Mouse (Mus musculus) liver (tissue): ENCODE measurements around the gene Hdac9.
"Not testable (repeated sequence)": the region's sequence is repeated elsewhere in the genome, so short reads cannot be mapped to it uniquely, and the experiment has no call there.

Experiments
- DNase-seq: peaks from one replicate; pipeline ENCODE4 v3.0.0-alpha.2; 2020; ENCODE audit warnings: mixed read lengths

Gene Hdac9

GRCm38 (mm10) chr12:34481702-34482101 is 435.2 kb downstream of the Hdac9 start:
- no peak for DNase-seq

GRCm38 (mm10) chr12:34472949-34473651 is 443.8 kb downstream of the Hdac9 start:
- DNase-seq, result no peak

GRCm38 (mm10) chr12:34472542-34472941 is 444.4 kb downstream of the Hdac9 start:
- DNase-seq, result no peak

GRCm38 (mm10) chr12:34461728-34462127 is 455.2 kb downstream of the Hdac9 start:
- no peak for DNase-seq

- no peak for DNase-seq
Measured at GRCm38 (mm10) chr12:34452643-34453042, 464.3 kb downstream of the Hdac9 start.

GRCm38 (mm10) chr12:34451198-34451597 is 465.7 kb downstream of the Hdac9 start:
- no peak for DNase-seq

- not testable (repeated sequence) for DNase-seq
Measured at GRCm38 (mm10) chr12:34444724-34445123, 472.2 kb downstream of the Hdac9 start.

- DNase-seq, result no peak
Measured at GRCm38 (mm10) chr12:34440930-34441329, 476.0 kb downstream of the Hdac9 start.

- no peak for DNase-seq
Measured at GRCm38 (mm10) chr12:34432919-34433318, 484.0 kb downstream of the Hdac9 start.

- DNase-seq, result no peak
Measured at GRCm38 (mm10) chr12:34432461-34432860, 484.4 kb downstream of the Hdac9 start.

- no peak for DNase-seq
Measured at GRCm38 (mm10) chr12:34431832-34432231, 485.1 kb downstream of the Hdac9 start.

- no peak for DNase-seq
Measured at GRCm38 (mm10) chr12:34425468-34425867, 491.4 kb downstream of the Hdac9 start.

- no peak for DNase-seq
Measured at GRCm38 (mm10) chr12:34408139-34408538, 508.8 kb downstream of the Hdac9 start.

- no peak for DNase-seq
Measured at GRCm38 (mm10) chr12:34407143-34407542, 509.8 kb downstream of the Hdac9 start.

GRCm38 (mm10) chr12:34402065-34402464 is 514.8 kb downstream of the Hdac9 start:
- DNase-seq, result no peak

- no peak for DNase-seq
Measured at GRCm38 (mm10) chr12:34398611-34399010, 518.3 kb downstream of the Hdac9 start.

- DNase-seq, result no peak
Measured at GRCm38 (mm10) chr12:34394342-34394741, 522.6 kb downstream of the Hdac9 start.

GRCm38 (mm10) chr12:34379681-34380080 is 537.2 kb downstream of the Hdac9 start:
- DNase-seq, result no peak

- no peak for DNase-seq
Measured at GRCm38 (mm10) chr12:34378637-34379036, 538.3 kb downstream of the Hdac9 start.

- DNase-seq, result no peak
Measured at GRCm38 (mm10) chr12:34351906-34352305, 565.0 kb downstream of the Hdac9 start.

GRCm38 (mm10) chr12:34347529-34347928 is 569.4 kb downstream of the Hdac9 start:
- DNase-seq, result no peak

- no peak for DNase-seq
Measured at GRCm38 (mm10) chr12:34342761-34343160, 574.1 kb downstream of the Hdac9 start.

GRCm38 (mm10) chr12:34338886-34339285 is 578.0 kb downstream of the Hdac9 start:
- DNase-seq, result no peak

- DNase-seq, result no peak
Measured at GRCm38 (mm10) chr12:34334455-34335084, 582.3 kb downstream of the Hdac9 start.

GRCm38 (mm10) chr12:34332884-34333283 is 584.0 kb downstream of the Hdac9 start:
- no peak for DNase-seq
